Mouse (Mus musculus): ENCODE results near the gene Spg7.

DNA sequence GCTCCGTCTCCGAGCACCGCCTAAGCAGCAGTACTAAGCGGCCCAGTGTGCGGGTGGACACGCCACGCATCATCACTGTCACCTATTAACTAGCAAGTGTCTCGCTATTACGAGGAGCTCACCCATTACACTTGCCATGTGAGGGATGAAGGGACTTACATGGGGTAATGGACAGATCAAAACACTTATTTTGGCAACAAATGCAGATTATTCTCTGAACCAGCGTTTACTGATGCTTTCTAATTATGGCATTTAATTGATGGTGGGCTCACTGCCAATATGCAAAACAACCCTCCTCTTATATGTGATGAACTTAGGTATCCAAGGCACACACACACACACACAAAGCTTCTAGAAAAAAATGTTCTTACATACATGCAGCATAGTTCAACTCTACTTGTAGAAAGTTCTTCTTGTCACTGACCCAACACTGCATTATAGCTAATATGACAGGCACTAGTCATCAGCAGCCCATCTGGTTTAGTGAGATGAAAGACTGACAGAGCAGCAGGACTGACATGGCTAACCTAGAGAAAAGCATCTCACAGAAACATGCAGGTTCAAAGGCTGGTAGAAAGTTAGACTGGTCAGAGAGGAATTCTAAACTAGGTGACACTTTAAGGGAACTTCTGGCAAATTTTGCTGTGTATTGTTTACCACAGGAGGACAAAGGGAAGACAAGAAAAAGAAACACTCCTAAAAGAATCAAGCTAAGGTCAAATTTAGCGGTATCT, 23.2 kb upstream of the Spg7 start:
- TF ChIP-seq POLR2A (IDR thresholded peaks at IDR 0.05; ENCODE audit: insufficient read depth, low read depth, low read length) (no peak), CTCF (IDR thresholded peaks at IDR 0.05) (no peak)

Measured in heart, adult 2 months (tissue).